Mouse (Mus musculus) CD8-positive naive resting alpha-beta T cell, adult 57 days (primary cell): ENCODE data around the gene Gnb1l. TPM values are rescaled to one million over a fixed set of nuclear protein-coding genes. Genes with fewer than 3 reads are reported as not detected.

Experiments
- total RNA-seq: library from RNA; stranded (reverse); gene quantifications from one replicate; pipeline ENCODE4 v1.2.4, GENCODE M21; 2023

Gnb1l gene
- 9.3 TPM for total RNA-seq

GRCm38 (mm10) chr16:18498558-18498990 is at the start of gene Gnb1l, which contains the start of gene Rtl10:
Gene Gnb1l (plus strand): TSS chr16:18498713.
Gene Rtl10 (plus strand): TSS chr16:18498901.

GRCm38 (mm10) chr16:18589804-18590790 is 91.6 kb downstream of the Gnb1l start, which contains the start of gene Tbx1:
Gene Tbx1 (minus strand): TSS chr16:18590671.

Other genes with a start within 250 kb of the Gnb1l start
- 101 TPM for gene Ranbp1, start 250.0 kb upstream of the Gnb1l start, total RNA-seq
- gene Gm49776, start 240.4 kb upstream of the Gnb1l start, total RNA-seq: not detected
- 48.8 TPM for gene Dgcr8, start 209.5 kb upstream of the Gnb1l start, total RNA-seq
- 47.6 TPM for gene Tango2, start 150.6 kb upstream of the Gnb1l start, total RNA-seq
- 3.8 TPM for gene Arvcf, start 150.5 kb upstream of the Gnb1l start, total RNA-seq
- 12.6 TPM for gene Txnrd2, start 72.3 kb upstream of the Gnb1l start, total RNA-seq
- gene Comt, start 71.9 kb upstream of the Gnb1l start, total RNA-seq: 8.2 TPM
- 7.4 TPM for gene Rtl10, start 188 bp downstream of the Gnb1l start, total RNA-seq
- gene Tbx1, start 92.0 kb downstream of the Gnb1l start, total RNA-seq: not detected
- gene Gp1bb, start 123.7 kb downstream of the Gnb1l start, total RNA-seq: 0.49 TPM
- gene Gm49601, start 127.7 kb downstream of the Gnb1l start, total RNA-seq: not detected
- not detected for gene Sept5, start 131.2 kb downstream of the Gnb1l start, total RNA-seq